Mouse (Mus musculus): ENCODE data around the gene Npy1r. TPM values are rescaled to one million over a fixed set of nuclear protein-coding genes. Genes with fewer than 3 reads are reported as not detected.

Gene Npy1r
- polyA plus RNA-seq, 1 experiment from 2014 or later = 0.92 TPM

- Histone ChIP-seq H3K9me3 (ENCODE audit: low read depth, low read length) (no peaks in the 10 kb centered on the region), H3K4me2 (no peak overlapping the region), H3K4me3 (ENCODE audit: low read depth, low read length) (no peak overlapping the region), H3K9ac (no peak overlapping the region), H3K27ac (ENCODE audit: low read depth) (no peak overlapping the region), H3K36me3 (ENCODE audit: insufficient read depth) (no peaks in the 10 kb centered on the region), H3K4me1 (ENCODE audit: insufficient read depth) (no peaks in the 10 kb centered on the region), H3K27me3 (ENCODE audit: insufficient read depth, low read length) (no peaks in the 10 kb centered on the region)
- 70% methylated on average over 2 of the region's 2 CpGs for WGBS
- TF ChIP-seq CTCF (IDR thresholded peaks at IDR 0.05; ENCODE audit: low read depth) = no peak
- DNase-seq (no peak), ATAC-seq (ENCODE audit: insufficient read depth) (no peak)
These were observed 54.6 kb downstream of the Npy1r start for GRCm38 (mm10) chr8:66751621-66752020.

DNA sequence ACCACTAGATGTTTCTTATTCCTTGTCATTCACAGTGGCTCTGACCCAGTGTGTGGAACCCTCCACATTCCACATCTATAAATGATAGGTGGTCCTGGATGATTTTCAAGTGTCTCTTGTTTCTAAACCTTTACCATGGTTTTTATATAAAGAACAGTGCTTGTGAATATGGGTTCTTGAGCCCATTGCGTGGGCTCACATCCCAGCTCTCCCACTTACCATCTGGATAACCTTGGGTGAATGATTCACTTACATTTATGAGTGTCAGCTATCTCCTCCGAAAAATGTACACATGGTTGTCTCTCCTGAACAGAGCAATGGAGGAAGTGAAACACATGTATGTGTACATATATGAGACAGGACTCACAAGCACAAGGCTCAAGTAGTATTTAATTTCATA lies 59.2 kb downstream of the Npy1r start:
- 0 out of 2 replicates have a peak, but pooled peaks cover 2% of the 10 kb centered on the region for H3K4me1 ChIP-seq (ENCODE audit: insufficient read depth)
- H3K4me2 ChIP-seq = no peak overlapping the region
- no peak overlapping the region for H3K27ac ChIP-seq (ENCODE audit: low read depth)
- no peak for ATAC-seq (ENCODE audit: insufficient read depth)
- no peak for TF ChIP-seq CTCF (IDR thresholded peaks at IDR 0.05; ENCODE audit: low read depth)
- no peak overlapping the region for H3K4me3 ChIP-seq (ENCODE audit: low read depth, low read length)
- H3K36me3 ChIP-seq (ENCODE audit: insufficient read depth) = no peaks in the 10 kb centered on the region
- DNase-seq = no peak
- no peak overlapping the region for H3K9ac ChIP-seq
- no peaks in the 10 kb centered on the region for H3K27me3 ChIP-seq (ENCODE audit: insufficient read depth, low read length)
- no peaks in the 10 kb centered on the region for H3K9me3 ChIP-seq (ENCODE audit: low read depth, low read length)
- WGBS = 78% methylated on average over 2 of the region's 2 CpGs

Other genes with a start within 250 kb of the Npy1r start
- 13.9 and 14.5 TPM in 2 replicates for gene Tma16, start 210.7 kb upstream of the Npy1r start, polyA plus RNA-seq (2014; fragmentation: Nextera tagmentation; extraction: Ambion mirVana)
- not detected in 2 replicates for gene Tktl2, start 185.4 kb upstream of the Npy1r start, polyA plus RNA-seq (2014; fragmentation: Nextera tagmentation; extraction: Ambion mirVana)
- 0.09 and 0.17 TPM in 2 replicates for gene Npy5r, start 9.1 kb upstream of the Npy1r start, polyA plus RNA-seq (2014; fragmentation: Nextera tagmentation; extraction: Ambion mirVana)
- gene Naf1, start 163.0 kb downstream of the Npy1r start, polyA plus RNA-seq (2014; fragmentation: Nextera tagmentation; extraction: Ambion mirVana) = 5.6 and 6.1 TPM in 2 replicates